Mouse (Mus musculus) CD4-positive, CD25-positive, alpha-beta regulatory T cell, adult 4 months (primary cell): ENCODE data around the gene Gab1. TPM values are rescaled to one million over a fixed set of nuclear protein-coding genes. Genes with fewer than 3 reads are reported as not detected.

Source experiments
- ATAC-seq: one replicate; pipeline ENCODE4 v1.8.0; 2017
- polyA plus RNA-seq, 2 experiments: library from polyadenylated mRNA; unstranded; fragments of 100-300 nt; shearing (Covaris generic); gene quantifications; one replicate each; pipeline ENCODE4 v1.2.1; 2017

The Gab1 gene
- polyA plus RNA-seq, 2 experiments from 2014 or later, result not detected

- ATAC-seq, result no peak
Measured at GRCm38 (mm10) chr8:80872688-80873087, 7.6 kb downstream of the Gab1 start.

- no peak for ATAC-seq
Measured at GRCm38 (mm10) chr8:80871400-80871799, 8.9 kb downstream of the Gab1 start.

- no peak for ATAC-seq
Measured at GRCm38 (mm10) chr8:80870535-80871204, 9.6 kb downstream of the Gab1 start.

DNA sequence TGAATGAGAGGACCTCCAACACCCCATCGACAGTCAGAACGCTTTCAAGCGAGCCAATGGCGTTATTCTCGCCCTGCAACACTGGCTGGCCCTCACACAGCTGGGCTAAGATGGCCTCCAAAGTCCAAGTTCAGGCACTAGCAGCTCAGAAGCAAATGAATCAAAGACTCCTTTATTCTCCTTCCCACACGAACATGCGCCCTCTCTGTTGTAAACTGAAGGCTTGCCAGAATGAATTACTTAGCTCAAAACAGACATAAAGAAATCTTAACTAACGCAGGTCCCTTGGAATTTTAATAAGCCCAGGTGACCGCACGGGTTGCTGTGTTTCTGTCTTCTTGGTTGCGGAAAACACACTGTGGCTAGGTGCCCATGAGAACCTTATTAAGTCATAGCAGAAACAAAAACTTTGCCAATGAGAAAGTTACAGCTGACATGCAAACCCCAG lies 10.4 kb downstream of the Gab1 start:
- no peak for ATAC-seq

DNA sequence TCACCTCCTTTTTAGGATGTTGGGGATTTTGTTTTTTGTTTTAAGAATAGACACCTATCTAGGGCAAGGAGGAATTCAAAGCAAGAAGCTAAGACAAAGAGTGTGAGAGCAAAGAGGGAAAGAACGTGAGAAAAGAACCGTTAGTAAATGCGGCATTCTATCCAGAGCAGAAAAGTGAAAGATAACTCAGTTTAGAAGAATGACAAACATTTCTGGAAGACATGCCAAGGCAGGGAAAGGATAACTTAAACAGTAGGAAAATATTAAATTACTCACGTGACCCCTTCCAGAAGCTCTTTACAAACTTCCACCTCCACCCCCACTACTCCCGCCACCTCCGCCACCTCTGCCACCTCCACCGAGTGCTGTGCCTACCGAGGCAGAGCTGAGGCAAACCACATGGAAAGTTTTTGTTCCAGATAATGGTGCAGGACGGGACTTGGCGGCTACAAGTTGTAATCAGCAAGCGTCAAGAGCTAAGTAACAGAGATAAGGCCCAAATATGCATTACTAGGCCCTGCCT lies 11.5 kb downstream of the Gab1 start:
- no peak for ATAC-seq

DNA sequence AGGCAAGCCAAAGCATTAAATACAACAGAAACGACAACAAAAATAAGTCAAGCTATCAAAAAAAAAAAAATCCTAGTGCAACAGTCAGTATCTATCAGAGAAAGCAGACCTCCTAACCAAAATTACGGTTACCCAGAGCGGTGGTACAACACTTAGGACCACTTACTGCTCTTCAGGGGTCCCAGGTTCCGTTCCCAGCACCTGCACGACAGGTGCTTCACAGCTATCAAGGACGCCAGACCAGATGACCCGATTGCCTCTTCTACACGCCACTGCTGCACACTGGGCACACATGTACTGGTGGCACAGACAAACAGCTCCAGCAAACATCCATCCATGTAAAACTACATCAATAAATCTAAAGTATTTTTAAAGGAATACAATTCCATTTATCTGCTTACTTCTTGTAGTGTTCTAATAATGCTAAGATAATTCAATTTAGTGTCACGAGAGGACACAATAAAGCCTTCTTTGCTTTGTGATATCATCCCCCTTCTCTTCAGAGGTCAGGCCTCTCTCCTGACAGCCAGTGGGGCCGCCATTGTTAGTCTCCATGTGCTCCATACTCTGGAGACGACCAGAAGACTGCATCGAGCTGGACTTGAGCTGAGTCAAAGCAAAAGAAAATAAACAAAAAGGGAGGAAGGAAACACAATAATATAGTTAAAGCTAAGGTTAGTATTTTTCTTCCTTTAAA lies 12.2 kb downstream of the Gab1 start:
- no peak for ATAC-seq

DNA sequence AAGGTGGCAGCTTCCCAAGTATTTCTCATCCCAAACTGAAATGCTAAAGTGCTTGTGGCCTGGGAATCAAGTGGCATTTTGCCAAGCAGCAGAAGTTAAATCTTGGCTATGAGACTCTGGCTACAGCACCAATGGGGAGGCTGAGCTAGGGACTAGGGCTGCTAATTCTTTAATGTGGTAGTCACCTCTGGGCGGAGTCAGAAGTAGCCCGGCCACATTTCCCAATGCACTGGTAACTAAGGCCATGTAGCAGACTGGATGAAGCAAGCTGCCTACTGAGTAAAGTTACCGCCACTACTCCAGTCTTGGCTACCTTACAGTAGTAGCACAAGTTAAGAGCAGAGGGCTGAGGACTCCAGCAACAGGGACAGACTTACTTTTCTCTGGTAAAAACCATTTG lies 12.7 kb downstream of the Gab1 start:
- ATAC-seq, result no peak

DNA sequence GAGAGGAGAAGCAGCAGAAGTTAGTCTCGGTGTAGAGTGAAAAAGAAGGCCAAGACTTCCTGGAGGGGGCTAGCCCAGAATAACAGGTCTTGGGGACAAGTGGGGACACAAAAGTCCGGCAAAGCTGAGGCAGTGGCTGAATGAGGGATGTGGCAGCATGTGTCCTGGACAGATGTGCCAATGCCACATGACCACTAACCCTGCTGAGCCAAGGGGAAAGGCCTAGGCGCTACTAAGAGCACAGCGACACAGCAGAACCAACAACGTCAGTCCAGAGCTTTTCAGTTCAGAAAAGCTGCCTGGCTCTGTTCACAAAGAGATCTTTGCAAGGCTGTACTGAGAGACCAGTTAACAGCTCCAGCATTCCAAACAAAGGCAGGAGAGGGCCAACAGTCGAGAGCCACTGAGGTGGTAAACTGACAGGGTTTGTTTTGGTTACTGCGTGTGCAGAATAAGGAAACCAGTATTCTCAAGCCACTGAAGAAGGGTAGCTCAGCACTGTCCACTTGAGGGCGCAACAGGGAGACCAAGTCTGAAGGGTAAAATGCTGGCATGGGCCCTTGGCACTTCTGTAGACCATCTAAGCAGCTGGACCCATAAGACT lies 15.0 kb downstream of the Gab1 start:
- no peak for ATAC-seq

GRCm38 (mm10) chr8:80863393-80863792 lies 16.9 kb downstream of the Gab1 start:
- no peak for ATAC-seq

DNA sequence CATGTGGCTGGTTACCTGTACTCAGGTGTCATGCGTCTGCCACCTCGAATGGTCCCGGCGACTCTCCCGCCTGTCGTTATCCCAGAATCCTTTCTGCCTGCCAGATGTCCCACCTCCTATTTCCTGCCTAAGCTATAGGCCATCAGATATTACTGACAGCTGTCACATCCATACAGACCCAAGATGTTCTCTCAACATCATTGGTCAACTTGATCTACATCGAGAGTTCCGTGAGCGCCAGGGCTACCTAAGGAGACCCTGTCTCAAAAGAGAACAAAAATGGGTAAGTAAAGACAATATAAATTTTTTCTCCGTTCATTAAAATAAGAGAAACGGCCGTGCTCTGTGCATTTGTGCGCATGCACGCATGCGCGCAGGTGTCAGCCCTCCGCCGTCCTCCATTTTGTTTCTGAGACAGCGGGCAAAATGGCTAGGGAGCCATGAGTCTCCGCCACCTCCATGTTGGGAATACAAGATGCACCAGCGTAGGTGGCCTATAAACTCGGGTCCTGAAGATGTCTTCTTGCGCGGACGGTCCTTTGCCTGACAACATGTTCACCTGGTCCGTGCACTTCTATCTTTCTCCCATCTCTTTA lies 21.0 kb downstream of the Gab1 start:
- no peak for ATAC-seq

- ATAC-seq, result no peak
Measured at GRCm38 (mm10) chr8:80857851-80858367, 22.4 kb downstream of the Gab1 start.

GRCm38 (mm10) chr8:80857128-80857527 lies 23.2 kb downstream of the Gab1 start:
- no peak for ATAC-seq

- ATAC-seq, result no peak
Measured at GRCm38 (mm10) chr8:80856606-80857005, 23.7 kb downstream of the Gab1 start.

DNA sequence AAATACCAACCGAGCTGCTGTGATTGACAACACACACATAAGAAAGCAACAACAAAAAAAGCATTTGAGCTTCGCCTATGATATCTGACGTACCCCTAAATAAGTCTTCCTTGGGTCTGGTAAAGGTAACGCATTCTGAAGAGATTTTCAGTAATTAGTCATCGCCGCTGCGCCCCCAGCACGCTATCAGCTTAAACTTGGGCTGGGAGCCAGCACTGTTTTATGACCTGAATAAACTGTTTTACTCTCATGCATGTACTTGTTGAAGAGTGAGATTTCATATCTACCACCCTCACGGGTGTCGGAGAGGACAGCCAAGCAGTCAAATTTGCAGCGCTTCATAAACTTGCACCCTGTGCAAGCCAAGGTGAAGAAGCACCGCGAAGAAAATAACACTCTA lies 26.7 kb downstream of the Gab1 start:
- ATAC-seq, result no peak

DNA sequence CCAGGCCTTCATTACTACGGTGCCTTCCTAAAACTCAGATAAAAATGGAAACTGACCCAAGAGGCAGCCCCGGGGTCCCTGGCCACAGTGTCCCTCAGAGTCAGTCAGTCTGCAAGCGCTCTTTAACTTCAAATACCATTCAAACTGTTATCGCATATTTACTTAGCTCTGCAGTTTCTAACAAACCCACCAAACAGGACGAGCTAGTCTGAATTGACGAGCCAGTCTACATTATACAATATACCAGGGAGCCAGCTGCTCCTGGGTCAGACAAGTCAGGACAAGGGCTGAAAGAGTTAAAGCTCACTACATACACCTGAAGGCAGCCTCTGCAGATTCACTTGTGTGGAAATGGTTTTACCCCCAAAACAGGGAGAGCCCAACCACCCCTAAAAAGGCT lies 27.1 kb downstream of the Gab1 start:
- ATAC-seq, result no peak

DNA sequence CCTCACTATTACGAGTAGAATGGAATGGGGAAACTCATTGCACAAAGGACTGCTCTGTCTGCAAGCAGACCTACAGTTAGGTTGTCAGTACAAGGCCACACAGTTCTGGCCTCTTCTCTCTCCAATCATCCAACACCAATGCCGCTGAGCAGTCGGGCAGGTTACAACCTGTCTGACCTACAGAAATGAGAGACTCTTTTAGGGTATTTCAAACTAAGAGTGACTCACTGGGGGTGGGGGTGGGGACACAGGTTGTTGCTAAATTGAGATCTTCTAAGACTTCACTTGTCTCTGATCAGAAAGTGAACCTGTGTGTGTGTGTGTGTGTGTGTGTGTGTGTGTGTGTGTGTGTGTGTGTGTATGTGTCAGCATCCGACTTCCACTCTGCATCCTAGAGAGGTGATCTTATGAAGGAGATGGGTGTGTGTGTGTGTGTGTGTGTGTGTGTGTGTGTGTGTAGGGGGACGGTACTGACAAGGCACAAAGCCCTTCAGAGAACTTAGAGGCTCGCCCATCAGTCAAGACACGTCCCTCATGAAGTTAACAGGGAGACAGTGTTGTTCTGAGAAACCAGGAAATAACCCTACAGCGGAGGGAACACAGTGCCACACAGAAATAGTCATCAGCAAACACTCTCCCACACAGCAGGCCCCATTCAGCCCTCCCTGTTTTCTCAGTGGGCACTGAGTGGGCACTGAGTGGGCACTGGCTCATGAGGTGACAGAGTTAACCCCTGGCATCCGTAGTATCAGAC lies 27.7 kb downstream of the Gab1 start:
- ATAC-seq, result no peak

DNA sequence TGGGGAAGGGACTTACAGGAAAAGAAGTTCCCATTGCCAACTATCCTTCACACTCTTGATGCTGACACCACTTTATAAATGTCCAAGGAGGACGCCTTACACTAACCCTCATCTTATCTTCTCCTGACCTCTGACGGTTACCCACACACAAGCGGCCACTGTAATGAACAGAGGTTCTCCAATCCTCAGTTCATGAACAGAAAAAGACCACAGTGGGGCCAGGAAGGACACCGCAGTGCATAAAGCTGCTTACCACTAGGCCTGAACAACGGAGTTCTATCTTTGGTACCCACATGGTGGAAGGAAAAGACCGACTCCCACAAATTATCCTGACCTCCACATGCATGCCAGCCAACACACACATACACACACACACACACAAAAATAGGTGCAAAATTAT lies 28.7 kb downstream of the Gab1 start:
- ATAC-seq, result no peak

DNA sequence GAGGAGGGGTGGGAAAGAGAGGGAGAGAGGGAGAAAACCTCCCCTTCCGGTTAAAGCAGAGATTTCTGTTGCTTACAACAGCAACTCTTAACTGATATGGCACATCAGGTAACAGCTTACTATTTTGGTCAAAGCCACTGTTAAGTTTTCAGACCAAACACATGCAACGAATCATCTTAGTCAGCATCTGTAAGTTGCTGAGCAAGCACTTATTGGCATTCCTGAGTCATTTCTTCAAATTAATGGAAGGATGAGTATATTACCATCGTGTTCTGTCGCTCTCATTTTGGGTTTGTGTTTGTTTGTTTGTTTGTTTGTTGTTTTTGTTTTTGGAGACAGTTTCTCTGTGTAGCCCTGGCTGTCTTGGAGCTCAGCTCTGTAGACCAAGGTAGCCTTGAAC lies 30.3 kb downstream of the Gab1 start:
- ATAC-seq, result no peak

- no peak for ATAC-seq
Measured at GRCm38 (mm10) chr8:80848631-80849030, 31.7 kb downstream of the Gab1 start.

- ATAC-seq, result no peak
Measured at GRCm38 (mm10) chr8:80847912-80848311, 32.4 kb downstream of the Gab1 start.

GRCm38 (mm10) chr8:80845284-80845683 lies 35.0 kb downstream of the Gab1 start:
- no peak for ATAC-seq

DNA sequence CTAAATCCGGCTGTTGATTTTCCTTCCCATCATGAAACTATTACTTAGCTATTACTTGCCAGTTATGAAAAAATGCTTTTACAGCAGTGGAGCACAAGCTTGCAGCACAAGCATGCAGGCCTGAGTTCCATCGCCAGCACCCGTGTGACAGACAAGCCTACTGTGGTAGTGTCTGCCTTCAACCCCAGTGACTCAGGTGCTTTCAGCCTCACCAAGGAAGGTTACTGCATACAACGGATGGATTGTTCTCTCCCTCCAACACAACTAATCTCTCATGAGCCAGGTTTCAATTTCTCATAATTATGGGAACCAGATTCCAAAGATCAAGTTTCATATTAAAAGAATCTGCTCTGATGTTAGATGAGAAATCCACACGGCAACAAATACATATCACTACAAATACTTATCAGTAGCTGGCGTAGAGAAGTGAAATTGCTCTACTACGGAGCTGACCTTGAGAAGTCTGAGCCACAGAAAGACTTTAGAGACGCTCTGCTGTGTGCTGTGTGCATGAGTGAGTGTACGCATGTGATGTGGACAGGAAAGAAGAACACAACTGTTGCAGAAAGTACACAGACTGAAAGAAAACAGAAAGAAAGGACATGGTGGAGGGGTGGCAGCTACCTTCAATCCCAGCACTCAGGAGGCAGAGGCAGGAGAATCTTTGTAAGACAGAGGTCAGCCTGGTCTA lies 36.4 kb downstream of the Gab1 start:
- ATAC-seq, result no peak
